Mouse (Mus musculus): ENCODE results near the gene Insm1. TPM values are rescaled to one million over a fixed set of nuclear protein-coding genes. Genes with fewer than 3 reads are reported as not detected.

The Insm1 gene
- polyA plus RNA-seq, 1 experiment = 0.90 TPM

DNA sequence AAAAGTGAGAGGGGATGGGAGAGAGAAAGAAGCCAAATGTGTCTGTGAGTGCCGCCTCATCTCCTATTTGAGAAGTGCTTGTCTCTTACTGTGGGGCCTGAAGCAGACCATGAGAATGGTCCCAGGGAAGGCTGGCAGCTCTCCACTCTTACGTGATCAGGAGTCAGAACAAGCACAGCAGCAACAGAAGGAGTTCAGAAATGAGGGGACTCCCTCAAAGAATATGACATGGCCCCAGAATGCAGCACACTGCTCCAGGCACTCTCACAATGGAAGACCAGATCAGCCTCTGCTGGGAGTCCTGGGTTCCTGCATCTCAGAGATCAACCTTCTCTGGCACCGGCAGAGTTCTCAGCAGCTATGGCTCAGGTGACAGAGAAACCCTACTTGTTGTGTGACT, 5.9 kb downstream of the Insm1 start:
- no peaks in the 10 kb centered on the region for H3K36me3 ChIP-seq (ENCODE audit: control insufficient read depth, insufficient read depth, low read length, poor library complexity, severe bottlenecking)
- no peak overlapping the region for H3K4me3 ChIP-seq (ENCODE audit: low read depth, low read length)
- H3K27me3 ChIP-seq (ENCODE audit: control insufficient read depth, insufficient read depth, low read length, poor library complexity, severe bottlenecking) = peaks cover 15% of the 10 kb centered on the region
- H3K4me1 ChIP-seq (ENCODE audit: control insufficient read depth, insufficient read depth, low read length) = no peaks in the 10 kb centered on the region
- TF ChIP-seq EP300 (IDR thresholded peaks at IDR 0.05; ENCODE audit: insufficient read depth, low read depth, low read length) (no peak), POLR2A (IDR thresholded peaks at IDR 0.05; ENCODE audit: insufficient read depth, low read length) (no peak), CTCF (IDR thresholded peaks at IDR 0.05; ENCODE audit: low read depth, low read length) (no peak)
- no peaks in the 10 kb centered on the region for H3K9me3 ChIP-seq (replicated peaks; ENCODE audit: control insufficient read depth, insufficient read depth, low read length, poor library complexity, severe bottlenecking)
- H3K9ac ChIP-seq (ENCODE audit: low read depth, poor library complexity, severe bottlenecking) = no peak overlapping the region
- H3K27ac ChIP-seq (ENCODE audit: insufficient read depth, low read length) = no peak overlapping the region

DNA sequence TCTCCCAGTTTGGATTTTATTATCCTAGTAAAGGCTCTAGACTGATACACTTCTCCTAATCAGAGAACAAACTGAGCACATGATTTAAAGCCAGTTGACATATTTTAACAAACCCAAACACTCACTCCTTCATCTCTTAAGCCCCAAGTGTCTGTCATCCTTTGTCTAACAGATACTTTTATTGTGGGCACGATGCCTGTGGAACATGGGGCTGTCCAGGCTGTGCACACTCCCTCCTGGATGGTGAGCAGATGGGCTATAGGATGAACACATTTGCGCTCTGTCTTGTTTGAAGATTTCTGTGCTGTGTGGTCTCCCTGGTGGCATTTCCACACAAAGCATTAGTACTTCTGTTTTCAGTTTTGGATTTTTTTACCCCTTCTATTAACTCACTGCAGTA, 6.7 kb downstream of the Insm1 start:
- no peaks in the 10 kb centered on the region for H3K4me1 ChIP-seq (ENCODE audit: control insufficient read depth, insufficient read depth, low read length)
- H3K4me3 ChIP-seq (ENCODE audit: low read depth, low read length) = no peak overlapping the region
- no peak overlapping the region for H3K27ac ChIP-seq (ENCODE audit: insufficient read depth, low read length)
- H3K9ac ChIP-seq (ENCODE audit: low read depth, poor library complexity, severe bottlenecking) = no peak overlapping the region
- H3K27me3 ChIP-seq (ENCODE audit: control insufficient read depth, insufficient read depth, low read length, poor library complexity, severe bottlenecking) = peaks cover 7% of the 10 kb centered on the region; the same call in 1 of the 2 replicates
- H3K36me3 ChIP-seq (ENCODE audit: control insufficient read depth, insufficient read depth, low read length, poor library complexity, severe bottlenecking) = no peaks in the 10 kb centered on the region
- no peaks in the 10 kb centered on the region for H3K9me3 ChIP-seq (replicated peaks; ENCODE audit: control insufficient read depth, insufficient read depth, low read length, poor library complexity, severe bottlenecking)
- TF ChIP-seq POLR2A (IDR thresholded peaks at IDR 0.05; ENCODE audit: insufficient read depth, low read length) = no peak
- no peak for TF ChIP-seq CTCF (IDR thresholded peaks at IDR 0.05; ENCODE audit: low read depth, low read length)
- no peak for TF ChIP-seq EP300 (IDR thresholded peaks at IDR 0.05; ENCODE audit: insufficient read depth, low read depth, low read length)

DNA sequence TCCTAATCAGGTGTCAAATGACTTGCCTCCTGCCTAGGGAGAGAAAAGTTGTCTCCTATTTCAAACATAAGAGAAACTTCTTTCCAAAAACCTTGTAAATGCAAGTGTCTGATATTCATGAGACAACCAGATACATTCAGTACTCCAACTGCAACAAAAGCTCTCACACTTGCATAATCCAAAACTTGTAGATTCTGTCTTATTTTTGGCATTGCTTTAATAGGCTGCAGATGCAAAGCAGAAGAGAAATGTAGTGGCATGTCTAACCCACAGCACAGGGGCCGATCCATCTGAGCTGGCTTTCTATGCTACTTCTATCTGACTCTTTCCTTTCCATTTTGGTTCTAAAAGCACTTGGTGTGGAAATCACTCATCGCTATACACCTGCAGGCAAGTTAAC, 9.8 kb downstream of the Insm1 start:
- no peak for TF ChIP-seq EP300 (IDR thresholded peaks at IDR 0.05; ENCODE audit: insufficient read depth, low read depth, low read length)
- TF ChIP-seq POLR2A (IDR thresholded peaks at IDR 0.05; ENCODE audit: insufficient read depth, low read length) = no peak
- TF ChIP-seq CTCF (IDR thresholded peaks at IDR 0.05; ENCODE audit: low read depth, low read length) = no peak
- H3K4me3 ChIP-seq (ENCODE audit: low read depth, low read length) = no peak overlapping the region
- no peak overlapping the region for H3K9ac ChIP-seq (ENCODE audit: low read depth, poor library complexity, severe bottlenecking)
- no peaks in the 10 kb centered on the region for H3K27me3 ChIP-seq (ENCODE audit: control insufficient read depth, insufficient read depth, low read length, poor library complexity, severe bottlenecking)
- no peaks in the 10 kb centered on the region for H3K9me3 ChIP-seq (replicated peaks; ENCODE audit: control insufficient read depth, insufficient read depth, low read length, poor library complexity, severe bottlenecking)
- H3K36me3 ChIP-seq (ENCODE audit: control insufficient read depth, insufficient read depth, low read length, poor library complexity, severe bottlenecking) = no peaks in the 10 kb centered on the region
- no peak overlapping the region for H3K27ac ChIP-seq (ENCODE audit: insufficient read depth, low read length)
- no peaks in the 10 kb centered on the region for H3K4me1 ChIP-seq (ENCODE audit: control insufficient read depth, insufficient read depth, low read length)

DNA sequence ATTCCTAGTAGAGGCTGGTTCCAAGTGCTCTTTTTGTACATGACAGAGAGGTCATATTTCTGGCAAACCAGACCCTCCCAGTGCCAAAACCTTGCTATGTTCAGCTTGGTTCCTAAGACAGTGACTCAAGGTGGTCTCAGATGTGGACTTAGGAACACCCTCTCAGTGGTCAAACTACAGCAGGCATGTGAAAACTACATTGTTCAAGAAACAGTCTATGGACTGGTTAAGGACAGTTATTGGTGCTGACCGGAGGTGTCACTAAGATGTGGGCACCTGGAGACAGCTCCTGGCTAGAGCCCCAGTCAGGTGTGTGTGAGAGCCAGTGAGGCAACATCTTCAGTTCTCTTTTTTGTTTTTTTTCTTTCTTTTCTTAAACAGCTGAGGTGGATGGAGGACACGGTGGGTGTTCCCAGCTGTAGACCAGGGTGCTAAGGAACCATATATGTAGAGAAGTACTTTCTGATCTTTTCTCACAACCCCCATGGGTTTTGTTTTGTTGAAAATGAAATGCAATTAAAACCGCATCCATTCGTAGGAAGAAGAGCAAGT, 17.6 kb downstream of the Insm1 start:
- Histone ChIP-seq H3K27ac (ENCODE audit: insufficient read depth, low read length) (no peak overlapping the region), H3K4me3 (ENCODE audit: low read depth, low read length) (no peak overlapping the region), H3K36me3 (ENCODE audit: control insufficient read depth, insufficient read depth, low read length, poor library complexity, severe bottlenecking) (no peaks in the 10 kb centered on the region), H3K9me3 (replicated peaks; ENCODE audit: control insufficient read depth, insufficient read depth, low read length, poor library complexity, severe bottlenecking) (no peaks in the 10 kb centered on the region), H3K27me3 (ENCODE audit: control insufficient read depth, insufficient read depth, low read length, poor library complexity, severe bottlenecking) (no peaks in the 10 kb centered on the region), H3K4me1 (ENCODE audit: control insufficient read depth, insufficient read depth, low read length) (no peaks in the 10 kb centered on the region), H3K9ac (ENCODE audit: low read depth, poor library complexity, severe bottlenecking) (no peak overlapping the region)
- TF ChIP-seq CTCF (IDR thresholded peaks at IDR 0.05; ENCODE audit: low read depth, low read length) = no peak
- no peak for TF ChIP-seq POLR2A (IDR thresholded peaks at IDR 0.05; ENCODE audit: insufficient read depth, low read length)
- TF ChIP-seq EP300 (IDR thresholded peaks at IDR 0.05; ENCODE audit: insufficient read depth, low read depth, low read length) = no peak

DNA sequence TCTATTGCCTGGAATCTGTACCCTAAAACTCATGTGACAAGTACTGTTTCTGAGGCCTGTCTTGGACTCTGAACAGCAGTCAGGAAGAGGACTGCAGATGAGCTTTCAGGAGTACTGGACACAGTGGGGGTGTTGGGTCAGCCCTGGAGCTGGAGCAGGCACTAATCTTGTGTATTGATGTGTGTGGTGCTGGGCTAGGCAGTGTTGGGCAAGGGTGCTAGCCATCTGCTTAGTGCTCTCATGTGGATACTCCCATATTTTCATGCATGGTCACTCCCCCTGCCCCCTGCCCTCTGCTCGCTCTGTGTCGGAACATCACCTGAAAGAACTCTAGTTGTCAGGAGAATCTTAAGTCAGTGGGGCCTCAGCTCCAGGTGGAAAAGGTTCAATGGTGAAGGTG, 22.3 kb downstream of the Insm1 start:
- Histone ChIP-seq H3K9me3 (replicated peaks; ENCODE audit: control insufficient read depth, insufficient read depth, low read length, poor library complexity, severe bottlenecking) (no peaks in the 10 kb centered on the region), H3K27me3 (ENCODE audit: control insufficient read depth, insufficient read depth, low read length, poor library complexity, severe bottlenecking) (no peaks in the 10 kb centered on the region), H3K4me3 (ENCODE audit: low read depth, low read length) (no peak overlapping the region), H3K27ac (ENCODE audit: insufficient read depth, low read length) (no peak overlapping the region), H3K36me3 (ENCODE audit: control insufficient read depth, insufficient read depth, low read length, poor library complexity, severe bottlenecking) (no peaks in the 10 kb centered on the region), H3K9ac (ENCODE audit: low read depth, poor library complexity, severe bottlenecking) (no peak overlapping the region), H3K4me1 (ENCODE audit: control insufficient read depth, insufficient read depth, low read length) (peaks cover 4% of the 10 kb centered on the region)
- TF ChIP-seq POLR2A (IDR thresholded peaks at IDR 0.05; ENCODE audit: insufficient read depth, low read length) (no peak), CTCF (IDR thresholded peaks at IDR 0.05; ENCODE audit: low read depth, low read length) (no peak), EP300 (IDR thresholded peaks at IDR 0.05; ENCODE audit: insufficient read depth, low read depth, low read length) (no peak)

DNA sequence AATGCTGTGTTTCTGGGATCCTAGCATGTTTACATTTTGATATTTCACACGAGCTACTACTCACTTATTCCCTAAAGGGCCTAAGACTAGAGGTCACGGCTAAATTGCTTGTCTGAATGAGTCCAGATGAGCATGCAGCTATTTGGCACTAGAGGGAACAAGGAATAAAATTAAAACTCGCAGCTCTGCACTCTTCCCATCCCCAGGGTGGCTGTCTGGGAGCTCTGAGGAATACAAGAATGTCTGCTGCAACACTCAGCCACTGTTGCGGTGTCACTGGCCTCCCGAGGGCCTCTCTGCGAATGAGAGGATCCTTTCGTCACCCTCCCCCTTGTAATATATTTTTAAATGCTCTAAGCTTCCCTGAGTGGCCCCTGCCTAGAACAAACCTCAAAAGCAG, 23.7 kb downstream of the Insm1 start:
- Histone ChIP-seq H3K27ac (ENCODE audit: insufficient read depth, low read length) (no peak overlapping the region), H3K4me1 (ENCODE audit: control insufficient read depth, insufficient read depth, low read length) (peaks cover 4% of the 10 kb centered on the region), H3K4me3 (ENCODE audit: low read depth, low read length) (no peak overlapping the region), H3K9ac (ENCODE audit: low read depth, poor library complexity, severe bottlenecking) (no peak overlapping the region), H3K9me3 (replicated peaks; ENCODE audit: control insufficient read depth, insufficient read depth, low read length, poor library complexity, severe bottlenecking) (no peaks in the 10 kb centered on the region), H3K27me3 (ENCODE audit: control insufficient read depth, insufficient read depth, low read length, poor library complexity, severe bottlenecking) (no peaks in the 10 kb centered on the region), H3K36me3 (ENCODE audit: control insufficient read depth, insufficient read depth, low read length, poor library complexity, severe bottlenecking) (no peaks in the 10 kb centered on the region)
- TF ChIP-seq EP300 (IDR thresholded peaks at IDR 0.05; ENCODE audit: insufficient read depth, low read depth, low read length) (no peak), POLR2A (IDR thresholded peaks at IDR 0.05; ENCODE audit: insufficient read depth, low read length) (no peak), CTCF (IDR thresholded peaks at IDR 0.05; ENCODE audit: low read depth, low read length) (no peak)

Measured in ES-Bruce4 (cell line).